Mouse (Mus musculus) bone marrow macrophage, adult 2 months (primary cell): ENCODE results near the gene Scarb2.

Source experiments
- CTCF ChIP-seq: IDR thresholded peaks from 2 replicates; pipeline ENCODE4 v1.5.1; 2012; ENCODE audit warnings: low read depth, mild to moderate bottlenecking, low read length, moderate library complexity
- POLR2A ChIP-seq: IDR thresholded peaks from 2 replicates; pipeline ENCODE4 v1.6.1; 2012; ENCODE audit warnings: mild to moderate bottlenecking, low read depth, low read length, borderline replicate concordance

DNA sequence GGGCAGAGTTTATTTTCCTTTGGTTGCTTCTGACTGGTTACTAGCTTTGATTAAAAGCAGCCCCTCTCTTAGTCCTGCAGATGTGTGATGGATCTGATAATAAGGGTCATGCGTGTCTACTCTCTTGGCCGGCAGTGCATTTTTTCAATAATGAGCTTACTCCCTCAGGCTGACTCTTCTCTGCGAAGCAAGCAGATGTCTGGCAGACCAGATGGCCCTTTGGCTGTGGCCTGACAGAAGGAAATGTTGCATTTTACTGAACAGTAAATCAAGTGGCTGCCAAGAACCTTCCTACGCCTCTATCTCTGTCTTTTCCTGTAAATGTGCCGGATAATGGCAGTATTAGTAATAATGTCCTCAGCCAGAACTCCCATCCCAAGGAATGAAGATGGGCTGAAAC is 8.0 kb downstream of the Scarb2 start:
- TF ChIP-seq CTCF, result no peak
- TF ChIP-seq POLR2A, result no peak
